Mouse (Mus musculus) spleen, postnatal 14 days (tissue): Measurements from ENCODE around the gene Inpp5a.

Experiments used
- DNase-seq, 2 experiments: peaks; one replicate each; pipeline ENCODE4 v3.0.0; 2021 to 2022; ENCODE audit warnings: low spot score in 2 of 2

Gene Inpp5a

DNA sequence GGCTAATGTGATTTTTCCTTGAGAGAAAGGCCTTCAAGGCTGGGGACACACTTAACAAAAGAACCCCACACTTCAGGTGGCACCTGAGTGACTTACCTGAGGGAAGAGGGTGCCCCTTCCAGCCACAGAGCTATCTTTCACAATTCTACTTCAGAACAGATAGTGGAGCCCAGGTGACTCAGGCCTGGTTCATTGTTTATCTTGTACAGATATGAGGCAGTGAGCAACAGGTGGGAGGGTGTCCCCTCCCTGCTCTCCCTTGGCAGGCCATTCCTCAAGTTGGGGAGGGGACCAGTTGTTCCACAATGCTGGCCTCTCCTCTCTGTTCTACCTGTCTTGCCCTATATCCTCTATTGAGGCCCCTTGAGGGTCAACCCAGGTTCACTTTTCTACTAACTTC is 17.5 kb upstream of the Inpp5a start:
- DNase-seq: no peak

DNA sequence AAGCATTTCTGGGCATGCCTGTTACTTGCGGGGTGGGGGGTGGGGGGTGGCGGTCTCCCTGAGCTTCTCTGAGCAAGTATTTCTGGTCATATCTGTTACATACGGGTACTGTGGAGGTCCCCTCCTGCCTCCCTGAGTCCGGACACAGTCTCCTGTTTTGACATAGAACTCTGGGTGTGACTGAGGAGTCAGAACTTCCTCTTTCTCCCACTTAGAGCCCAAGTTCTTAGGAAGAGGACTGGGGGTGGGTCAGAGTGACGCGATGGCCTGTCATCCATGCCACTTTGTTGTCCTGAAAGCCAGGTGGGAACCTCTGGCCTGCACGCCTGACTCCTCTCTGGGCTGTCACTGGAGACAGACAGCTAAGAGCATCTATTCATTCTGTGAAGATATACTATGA is 11.5 kb upstream of the Inpp5a start:
- DNase-seq: no peak

DNA sequence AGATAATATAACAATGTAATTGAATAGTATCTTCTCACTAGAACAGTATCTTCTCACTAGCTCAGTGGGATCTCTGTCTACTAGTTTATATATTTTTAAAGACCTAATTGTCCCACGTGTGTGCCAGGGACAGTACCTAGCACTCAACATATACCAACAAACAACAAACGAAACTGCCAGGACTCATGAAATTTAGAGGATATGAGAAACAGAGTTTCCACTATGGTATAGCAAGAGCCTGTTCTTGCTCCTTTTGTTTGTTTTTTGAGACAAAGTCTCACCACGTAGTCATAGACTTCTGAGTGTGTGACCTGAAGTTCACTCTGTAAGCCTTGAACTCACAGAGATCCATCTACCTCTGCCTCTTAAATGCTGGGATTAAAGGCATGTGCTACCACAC is 10.6 kb upstream of the Inpp5a start:
- DNase-seq: no peak

DNA sequence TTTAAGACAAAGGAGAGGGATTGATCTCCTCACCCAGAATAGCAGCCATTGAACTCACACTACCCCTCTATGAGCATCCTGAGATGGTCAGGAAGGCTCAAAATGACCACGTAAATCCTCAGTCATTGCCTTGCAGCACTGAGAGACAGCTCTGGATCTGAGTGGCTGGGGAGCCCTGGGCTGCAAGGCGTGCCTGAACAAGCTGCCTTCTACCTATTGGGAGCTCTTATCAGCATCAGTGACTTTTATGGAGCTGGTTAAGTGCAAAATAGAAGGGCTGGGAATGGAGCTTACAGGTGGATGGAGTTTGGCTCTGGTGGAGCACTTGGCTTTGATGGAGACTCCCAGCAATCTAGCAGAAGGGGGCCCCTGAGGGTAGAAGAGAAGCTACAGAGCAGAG is 9.2 kb upstream of the Inpp5a start:
- DNase-seq: no peak

GRCm38 (mm10) chr7:139380225-139380624 is 8.7 kb upstream of the Inpp5a start:
- DNase-seq: no peak

DNA sequence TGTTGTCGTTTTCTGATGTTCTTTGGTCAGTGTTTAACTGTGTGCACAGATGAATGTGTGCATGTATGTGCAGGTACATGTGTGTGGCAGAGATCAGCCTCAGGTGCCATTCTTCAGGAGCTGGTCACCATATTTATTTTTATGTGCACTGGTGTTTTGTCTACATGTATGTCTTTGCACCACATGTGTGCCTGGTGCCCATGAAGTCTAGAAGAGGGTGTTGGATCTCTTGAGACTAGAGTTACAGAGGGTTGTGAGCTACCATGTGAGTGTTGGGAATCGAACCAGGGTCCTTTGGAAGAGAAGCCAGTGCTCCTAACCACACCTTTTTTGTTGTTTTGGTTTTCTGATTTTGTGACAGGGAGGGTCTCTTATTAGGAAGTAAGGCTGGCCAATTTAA is 7.0 kb upstream of the Inpp5a start:
- no peak for DNase-seq

- DNase-seq: no peak
These were observed 6.1 kb upstream of the Inpp5a start for GRCm38 (mm10) chr7:139382796-139383195.

GRCm38 (mm10) chr7:139384500-139384899 is 4.4 kb upstream of the Inpp5a start:
- DNase-seq: no peak

DNA sequence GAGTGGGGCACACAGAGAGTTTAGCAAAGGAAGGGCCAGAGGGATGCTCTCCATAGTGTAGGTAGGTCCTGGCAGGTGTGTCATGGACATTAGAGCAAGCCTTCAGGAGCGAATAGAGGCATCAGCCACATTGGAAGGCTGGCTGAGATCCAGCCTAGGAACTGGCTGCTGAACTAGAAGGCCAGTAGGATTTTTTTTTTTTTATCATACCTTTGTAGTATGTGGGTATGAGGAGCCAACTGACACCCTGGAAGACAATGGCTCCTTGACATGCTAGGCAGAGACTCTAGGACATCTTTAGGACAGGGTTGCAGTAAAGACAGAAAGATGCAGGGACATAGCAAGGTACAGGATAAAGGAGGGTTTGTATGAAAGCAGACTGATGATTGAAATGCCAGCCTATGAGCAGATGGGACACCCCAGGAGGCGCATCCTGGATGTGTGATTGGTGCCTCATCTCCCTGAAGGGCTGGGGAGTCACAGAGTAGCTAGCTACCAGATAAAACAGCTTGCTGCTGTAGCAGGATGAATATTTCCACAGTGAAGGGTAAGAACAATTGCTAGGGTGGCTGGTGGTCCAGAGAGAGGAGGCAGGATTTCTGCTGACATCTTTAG is 3.9 kb upstream of the Inpp5a start:
- no peak for DNase-seq

DNA sequence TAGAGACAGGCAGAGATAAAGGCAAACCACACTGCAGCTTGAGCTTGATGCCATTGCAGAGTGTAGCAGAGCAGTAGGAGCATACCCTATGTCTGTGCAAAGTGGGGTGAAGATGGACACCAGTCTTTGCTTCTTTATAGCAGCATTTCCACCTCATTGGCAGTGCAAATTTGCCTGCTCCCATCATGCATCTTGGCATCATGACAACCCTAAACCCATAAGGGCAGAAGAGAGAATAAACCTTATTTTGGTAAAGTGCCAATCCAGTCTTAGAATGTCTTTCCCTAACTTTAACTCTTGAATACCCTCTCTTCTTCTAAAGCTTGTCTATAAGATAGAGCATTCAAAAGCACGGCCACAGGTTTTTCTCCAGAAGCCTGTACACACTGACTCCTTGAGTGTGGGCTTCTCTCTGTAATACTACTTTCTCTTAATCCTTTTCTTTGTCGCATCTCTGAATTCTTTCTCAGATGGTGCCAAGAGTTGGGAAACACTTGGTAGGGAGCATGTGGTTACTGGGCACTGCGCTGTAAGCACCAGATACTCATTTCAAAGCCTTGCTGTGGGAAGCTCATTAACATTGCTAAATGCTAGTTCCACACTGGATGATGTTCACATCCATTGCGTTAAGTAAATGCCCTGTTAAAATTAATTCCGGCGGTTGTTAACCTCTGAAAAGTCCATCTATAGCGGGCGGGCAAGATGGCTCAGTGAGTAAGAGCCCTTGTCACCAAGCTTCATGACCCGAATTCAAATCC is 1.8 kb upstream of the Inpp5a start:
- DNase-seq: no peak

DNA sequence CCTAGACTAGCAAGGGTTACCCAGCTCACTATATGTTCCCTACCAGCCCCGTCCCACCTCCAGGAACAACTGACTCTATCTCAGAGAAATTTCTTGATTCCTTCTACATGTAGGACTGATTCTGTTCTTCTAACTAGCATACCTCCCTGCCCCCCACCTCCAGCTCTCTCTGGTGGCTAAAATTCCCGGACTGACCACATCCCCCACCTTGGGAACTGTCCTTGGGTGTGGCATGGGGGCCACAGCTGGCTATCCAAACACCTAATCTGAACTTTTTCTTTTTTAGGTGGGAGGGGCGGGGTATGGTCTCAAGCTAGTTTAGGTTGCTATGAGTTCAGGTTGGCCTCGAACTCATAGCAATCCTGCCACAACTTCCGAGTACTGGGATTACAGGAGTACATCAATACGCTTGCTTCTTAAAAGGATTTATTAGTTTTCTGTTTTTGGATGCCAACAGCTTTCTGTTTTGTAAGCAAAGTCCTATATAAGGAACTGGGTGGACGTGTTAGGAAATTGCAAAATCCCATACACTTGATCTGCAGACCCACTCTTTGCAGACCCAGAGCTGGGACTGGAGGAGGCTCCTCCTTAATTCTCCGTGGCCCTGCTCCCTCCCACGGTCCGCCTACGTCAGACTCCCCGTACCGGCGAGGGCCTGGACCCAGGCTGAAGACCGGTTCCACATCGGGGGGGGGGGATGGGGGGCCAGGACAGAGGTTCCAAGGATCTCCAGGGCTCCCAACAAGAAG is 814 bp upstream of the Inpp5a start:
- DNase-seq: no peak

- DNase-seq: no peak
These were observed 378 bp downstream of the Inpp5a start for GRCm38 (mm10) chr7:139389213-139389761.

GRCm38 (mm10) chr7:139390380-139390779 is 1.5 kb downstream of the Inpp5a start:
- no peak for DNase-seq

GRCm38 (mm10) chr7:139390926-139391325 is 2.0 kb downstream of the Inpp5a start:
- DNase-seq: no peak

GRCm38 (mm10) chr7:139391691-139392090 is 2.8 kb downstream of the Inpp5a start:
- no peak for DNase-seq

- no peak for DNase-seq
These were observed 3.2 kb downstream of the Inpp5a start for GRCm38 (mm10) chr7:139392106-139392505.

GRCm38 (mm10) chr7:139392691-139393235 is 3.9 kb downstream of the Inpp5a start:
- DNase-seq: no peak

DNA sequence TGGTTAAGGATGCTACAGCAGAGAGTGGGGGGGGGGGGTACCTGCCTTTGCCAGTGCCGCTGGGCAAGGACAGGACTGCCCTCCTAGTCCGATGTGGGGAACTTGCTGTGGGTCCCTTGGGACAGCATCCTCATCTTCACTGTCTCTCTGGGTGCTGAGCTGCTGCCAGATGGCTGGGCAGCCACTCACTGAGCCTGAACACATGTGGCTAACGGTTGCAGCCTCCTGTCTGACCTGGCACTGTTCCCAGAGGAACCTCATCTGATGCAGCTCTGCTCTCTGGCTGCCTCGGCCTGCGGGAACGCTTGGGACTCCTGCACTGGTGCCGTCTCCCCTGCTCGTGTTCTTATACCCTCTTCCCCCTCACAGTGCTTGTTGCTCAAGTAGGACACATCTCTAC is 8.6 kb downstream of the Inpp5a start:
- peak in 1 of 2 experiments; percentile 15 for DNase-seq

GRCm38 (mm10) chr7:139398111-139398510 is 9.2 kb downstream of the Inpp5a start:
- DNase-seq: no peak

DNA sequence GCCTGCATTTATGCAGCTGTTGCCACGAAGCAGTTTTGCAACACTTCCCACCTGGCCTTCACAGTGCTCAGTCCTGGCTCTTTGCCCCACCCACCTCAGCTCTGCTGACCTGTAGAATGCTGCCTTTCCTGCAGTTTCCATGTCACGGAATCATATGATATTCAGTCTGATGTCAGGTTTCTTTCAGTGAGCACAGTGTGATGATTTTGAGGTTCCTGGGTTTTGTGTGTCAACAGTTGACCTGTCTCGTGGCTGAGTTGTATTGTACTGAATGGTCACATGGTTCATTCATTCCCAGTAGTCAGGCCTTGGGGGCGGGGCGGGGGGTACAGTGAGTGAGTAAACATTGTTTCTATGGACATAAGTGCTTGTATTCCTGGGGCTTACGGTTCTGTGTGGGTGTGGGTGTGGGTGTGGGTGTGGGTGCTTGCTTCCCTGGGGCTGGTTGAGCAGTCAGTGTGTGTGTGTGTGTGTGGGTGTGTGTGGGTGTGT is 9.7 kb downstream of the Inpp5a start:
- DNase-seq: no peak

DNA sequence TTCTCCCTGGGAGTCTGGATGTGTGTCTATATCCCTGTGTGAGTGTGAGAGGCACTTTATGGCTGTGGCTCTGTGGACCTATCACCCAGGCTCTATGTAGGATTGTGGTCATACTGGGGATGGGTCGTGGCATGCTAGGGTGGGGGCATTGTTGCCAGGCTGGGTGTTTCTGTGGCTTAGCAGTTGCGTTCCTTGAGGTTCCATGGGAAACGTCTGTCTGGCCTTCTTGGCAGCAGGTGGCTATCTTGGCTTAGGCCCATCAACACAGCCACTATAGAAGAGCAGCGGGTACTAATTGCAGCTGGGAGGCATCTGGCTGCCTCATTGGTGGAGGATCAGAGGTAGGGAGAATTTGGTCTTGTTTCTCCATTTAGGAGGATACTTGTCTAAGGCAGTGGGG is 10.7 kb downstream of the Inpp5a start:
- DNase-seq: no peak
